Mouse (Mus musculus) embryonic facial prominence, embryonic 10.5 days (tissue): Measurements from ENCODE around the gene Xxylt1. TPM values are rescaled to one million over a fixed set of nuclear protein-coding genes. Genes with fewer than 3 reads are reported as not detected.

Experiments used
- DNase-seq: peaks from one replicate; pipeline ENCODE4 v3.0.0-alpha.2; 2017; ENCODE audit warnings: low spot score
- H3K27ac ChIP-seq: fragments of 300-500 bp; sonication (generic); replicated peaks from 2 replicates; pipeline ENCODE4 v1.5.1; 2016; ENCODE audit warnings: mild to moderate bottlenecking
- H3K27me3 ChIP-seq: fragments of 300-500 bp; sonication (generic); replicated peaks from 2 replicates; pipeline ENCODE4 v1.6.1; 2016; ENCODE audit warnings: low read depth, mild to moderate bottlenecking; ENCODE audit not compliant: poor library complexity, severe bottlenecking
- H3K36me3 ChIP-seq: fragments of 300-500 bp; sonication (generic); replicated peaks from 2 replicates; pipeline ENCODE4 v1.6.1; 2016; ENCODE audit warnings: mild to moderate bottlenecking, moderate library complexity
- H3K4me1 ChIP-seq: fragments of 300-500 bp; sonication (generic); 2 replicates; pipeline ENCODE4 v1.6.1; 2016
- H3K4me3 ChIP-seq: fragments of 300-500 bp; sonication (generic); 2 replicates; pipeline ENCODE4 v1.5.1; 2016; ENCODE audit warnings: mild to moderate bottlenecking, moderate library complexity
- H3K9me3 ChIP-seq: fragments of 300-500 bp; sonication (generic); 2 replicates; pipeline ENCODE4 v1.6.1; 2016; ENCODE audit warnings: mild to moderate bottlenecking
- WGBS: fragments of 180-500 bp; shearing (Covaris S2); methylation state at CpG from one replicate; pipeline ENCODE4 v1.1.7; 2016; 5-methylcytosine and 5-hydroxymethylcytosine counted together
- polyA plus RNA-seq: library from polyadenylated mRNA; unstranded; fragments of >200 nt; fragmentation: Nextera tagmentation; extraction: Ambion mirVana; gene quantifications from 2 replicates; pipeline ENCODE4 v1.2.1, GENCODE M21; 2016

The Xxylt1 gene
- polyA plus RNA-seq, 1 experiment from 2014 or later, result 14.5 TPM

GRCm38 (mm10) chr16:30998048-30998447 is 83.2 kb downstream of the Xxylt1 start:
- Histone ChIP-seq H3K27ac (no peak overlapping the region), H3K9me3 (no peaks in the 10 kb centered on the region), H3K36me3 (no peaks in the 10 kb centered on the region), H3K4me3 (no peak overlapping the region), H3K27me3 (no peaks in the 10 kb centered on the region), H3K4me1 (peaks cover 32% of the 10 kb centered on the region)
- no peak for DNase-seq
- WGBS, result 87% methylated on average over 2 of the region's 2 CpGs

GRCm38 (mm10) chr16:30995446-30995845 is 85.8 kb downstream of the Xxylt1 start:
- Histone ChIP-seq H3K9me3 (no peaks in the 10 kb centered on the region), H3K4me3 (no peak overlapping the region), H3K27ac (no peak overlapping the region), H3K36me3 (no peaks in the 10 kb centered on the region), H3K27me3 (no peaks in the 10 kb centered on the region), H3K4me1 (peaks cover 20% of the 10 kb centered on the region)
- no peak for DNase-seq
- WGBS, result 88% methylated on average over 5 of the region's 5 CpGs

- no peaks in the 10 kb centered on the region for H3K36me3 ChIP-seq
- 55% methylated on average over 2 of the region's 2 CpGs for WGBS
- no peaks in the 10 kb centered on the region for H3K9me3 ChIP-seq
- peaks cover 20% of the 10 kb centered on the region for H3K4me1 ChIP-seq
- no peaks in the 10 kb centered on the region for H3K27me3 ChIP-seq
- peak overlapping the region; percentile 51; the same call in 1 of the 2 replicates for H3K27ac ChIP-seq
- DNase-seq, result no peak
- no peak overlapping the region for H3K4me3 ChIP-seq
Measured at GRCm38 (mm10) chr16:30994881-30995280, 86.4 kb downstream of the Xxylt1 start.

GRCm38 (mm10) chr16:30994296-30994695 is 86.9 kb downstream of the Xxylt1 start:
- H3K27ac ChIP-seq, result no peak overlapping the region
- peaks cover 20% of the 10 kb centered on the region for H3K4me1 ChIP-seq
- no peaks in the 10 kb centered on the region for H3K27me3 ChIP-seq
- 87% methylated on average over 7 of the region's 7 CpGs for WGBS
- no peak overlapping the region for H3K4me3 ChIP-seq
- no peaks in the 10 kb centered on the region for H3K36me3 ChIP-seq
- no peak for DNase-seq
- H3K9me3 ChIP-seq, result no peaks in the 10 kb centered on the region

GRCm38 (mm10) chr16:30992568-30992967 is 88.7 kb downstream of the Xxylt1 start:
- Histone ChIP-seq H3K27me3 (no peaks in the 10 kb centered on the region), H3K36me3 (no peaks in the 10 kb centered on the region), H3K9me3 (no peaks in the 10 kb centered on the region), H3K4me1 (peaks cover 23% of the 10 kb centered on the region), H3K27ac (no peak overlapping the region), H3K4me3 (no peak overlapping the region)
- 72% methylated on average over 5 of the region's 5 CpGs for WGBS
- DNase-seq, result no peak

DNA sequence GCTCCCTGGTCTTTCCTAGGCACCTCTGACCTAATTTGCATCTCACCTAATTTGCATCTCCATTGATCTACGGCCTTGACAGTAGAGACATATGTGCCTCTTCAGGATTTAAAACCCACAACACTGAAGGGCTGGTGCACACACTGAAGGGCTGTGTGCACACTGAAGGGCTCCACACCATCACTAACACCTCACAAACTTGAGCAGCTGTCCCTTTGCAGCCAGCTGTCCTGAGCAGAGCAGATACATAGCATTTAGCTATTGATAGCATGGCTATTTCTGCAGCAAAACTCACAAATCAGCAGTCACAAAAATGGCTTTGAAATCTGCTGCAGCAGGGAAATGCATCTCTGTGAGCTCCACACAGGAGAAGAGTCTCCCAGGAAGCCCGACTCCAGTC is 90.6 kb downstream of the Xxylt1 start:
- Histone ChIP-seq H3K27ac (no peak overlapping the region), H3K36me3 (no peaks in the 10 kb centered on the region), H3K4me1 (peaks cover 25% of the 10 kb centered on the region), H3K4me3 (no peak overlapping the region), H3K9me3 (no peaks in the 10 kb centered on the region), H3K27me3 (no peaks in the 10 kb centered on the region)
- WGBS, result 71% methylated on average over 2 of the region's 2 CpGs
- no peak for DNase-seq

- WGBS, result 87% methylated on average over 6 of the region's 6 CpGs
- Histone ChIP-seq H3K27ac (no peak overlapping the region), H3K9me3 (no peaks in the 10 kb centered on the region), H3K4me3 (no peak overlapping the region), H3K36me3 (no peaks in the 10 kb centered on the region), H3K4me1 (peaks cover 20% of the 10 kb centered on the region), H3K27me3 (no peaks in the 10 kb centered on the region)
- no peak for DNase-seq
Measured at GRCm38 (mm10) chr16:30988225-30988624, 93.0 kb downstream of the Xxylt1 start.

DNA sequence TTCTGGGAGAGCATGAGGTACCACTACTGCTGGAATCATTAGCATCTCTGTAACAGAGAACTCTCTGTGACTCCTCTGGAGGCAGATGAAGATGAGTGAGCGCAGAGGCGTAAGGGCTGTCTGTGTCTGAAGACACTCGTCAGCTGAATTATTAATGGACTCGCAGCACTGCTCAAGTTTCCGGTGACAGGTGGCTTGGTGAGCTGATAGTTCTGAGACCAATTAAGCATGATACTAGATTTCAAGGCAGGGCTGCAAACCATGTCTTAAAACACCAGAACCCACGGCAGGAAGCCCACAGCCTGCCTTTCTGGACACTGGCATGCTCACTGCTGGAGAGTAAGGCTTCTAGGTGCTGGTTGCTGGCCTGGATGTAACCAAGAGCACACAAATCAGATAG is 93.5 kb downstream of the Xxylt1 start:
- DNase-seq, result no peak
- Histone ChIP-seq H3K4me1 (peaks cover 20% of the 10 kb centered on the region), H3K27me3 (no peaks in the 10 kb centered on the region), H3K27ac (no peak overlapping the region), H3K4me3 (no peak overlapping the region), H3K36me3 (no peaks in the 10 kb centered on the region), H3K9me3 (no peaks in the 10 kb centered on the region)
- 78% methylated on average over 6 of the region's 6 CpGs for WGBS

- no peak overlapping the region for H3K4me3 ChIP-seq
- H3K36me3 ChIP-seq, result no peaks in the 10 kb centered on the region
- 26% methylated on average over 17 of the region's 17 CpGs for WGBS
- peaks cover 20% of the 10 kb centered on the region for H3K4me1 ChIP-seq
- no peaks in the 10 kb centered on the region for H3K9me3 ChIP-seq
- H3K27ac ChIP-seq, result peak overlapping the region; percentile 52
- H3K27me3 ChIP-seq, result no peaks in the 10 kb centered on the region
- DNase-seq, result no peak
Measured at GRCm38 (mm10) chr16:30984826-30985545, 96.2 kb downstream of the Xxylt1 start.

GRCm38 (mm10) chr16:30984101-30984500 is 97.1 kb downstream of the Xxylt1 start:
- Histone ChIP-seq H3K4me1 (peaks cover 20% of the 10 kb centered on the region), H3K4me3 (no peak overlapping the region), H3K27me3 (no peaks in the 10 kb centered on the region), H3K36me3 (no peaks in the 10 kb centered on the region), H3K9me3 (no peaks in the 10 kb centered on the region), H3K27ac (0 out of 2 replicates have a peak overlapping the region, but pooled peaks have one; percentile 15)
- WGBS, result 93% methylated on average over 5 of the region's 5 CpGs
- no peak for DNase-seq

GRCm38 (mm10) chr16:30983699-30984098 is 97.5 kb downstream of the Xxylt1 start:
- 66% methylated on average over 6 of the region's 6 CpGs for WGBS

GRCm38 (mm10) chr16:30983281-30983680 is 98.0 kb downstream of the Xxylt1 start:
- DNase-seq, result no peak
- Histone ChIP-seq H3K9me3 (no peaks in the 10 kb centered on the region), H3K27me3 (no peaks in the 10 kb centered on the region), H3K4me1 (peaks cover 20% of the 10 kb centered on the region), H3K36me3 (no peaks in the 10 kb centered on the region), H3K4me3 (no peak overlapping the region), H3K27ac (no peak overlapping the region)
- 60% methylated on average over 4 of the region's 4 CpGs for WGBS

More at GRCm38 (mm10) chr16:30983699-30984098, 97.5 kb downstream of the Xxylt1 start:
- Histone ChIP-seq H3K27ac (no peak overlapping the region), H3K27me3 (no peaks in the 10 kb centered on the region), H3K4me1 (peaks cover 20% of the 10 kb centered on the region), H3K9me3 (no peaks in the 10 kb centered on the region), H3K4me3 (no peak overlapping the region), H3K36me3 (no peaks in the 10 kb centered on the region)
- DNase-seq, result no peak

DNA sequence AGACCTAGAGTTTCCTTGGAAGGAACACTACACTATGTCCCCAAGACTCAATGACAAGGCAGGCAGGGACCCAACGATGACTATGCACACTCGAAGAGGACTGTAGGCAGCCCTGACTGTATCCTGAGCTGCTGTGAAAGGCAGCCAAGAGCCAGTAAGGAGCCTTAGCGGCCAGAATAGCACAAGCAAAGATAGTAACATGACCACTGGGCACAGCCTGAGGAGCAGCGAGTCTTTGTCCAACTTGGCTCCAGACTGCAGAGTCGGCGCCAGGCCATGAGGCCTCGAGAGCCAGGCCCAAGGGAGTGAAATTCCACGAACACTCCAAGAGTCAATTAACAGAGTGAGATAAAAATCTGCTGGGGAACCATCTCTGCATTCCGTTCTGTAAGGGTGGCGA is 99.9 kb downstream of the Xxylt1 start:
- WGBS, result 90% methylated on average over 10 of the region's 10 CpGs
- Histone ChIP-seq H3K36me3 (no peaks in the 10 kb centered on the region), H3K27ac (no peak overlapping the region), H3K27me3 (no peaks in the 10 kb centered on the region), H3K4me3 (no peak overlapping the region), H3K9me3 (no peaks in the 10 kb centered on the region), H3K4me1 (peaks cover 31% of the 10 kb centered on the region)
- DNase-seq, result no peak
